11 mouse cellular contexts compared by ENCODE assay signal in genomic region chr17:79954624-79955244, GRCm38 (mm10). TPM values are rescaled to one million over a fixed set of nuclear protein-coding genes. Genes with fewer than 3 reads are reported as not detected.
DNase-seq lines count a peak whose midpoint lies in the region; ATAC-seq and TF ChIP-seq lines count a peak whose summit lies in the region.
"Had no signal": no experiment of that assay in that cellular context is flagged by ENCODE, and none has a peak within 500 bp of the region (broad histone marks: within the 10 kb centered on the region; RNA-seq: fewer than 3 reads in every experiment).

No protein-coding gene starts in this region.

- WGBS in liver, postnatal 0 days (ENCODE audit: insufficient replicate concordance) = 48% methylated on average over 6 of the region's 6 CpGs
- 60% methylated on average over 6 of the region's 6 CpGs for WGBS in liver, embryonic 11.5 days

- no peaks in the 10 kb centered on the region for H3K36me3 ChIP-seq in liver, postnatal 0 days (replicated peaks; ENCODE audit: insufficient read depth, low read length)
- no peaks in the 10 kb centered on the region for H3K36me3 ChIP-seq in liver, embryonic 11.5 days (ENCODE audit: control insufficient read depth, insufficient read depth, low read length)
- H3K36me3 ChIP-seq: embryonic facial prominence, embryonic 12.5 days; heart, embryonic 13.5 days had no signal

- no peaks in the 10 kb centered on the region for H3K9me3 ChIP-seq in liver, postnatal 0 days (ENCODE audit: low read length)
- no peaks in the 10 kb centered on the region for H3K9me3 ChIP-seq in liver, embryonic 11.5 days (ENCODE audit: control insufficient read depth, low read length)
- H3K9me3 ChIP-seq: embryonic facial prominence, embryonic 12.5 days; heart, embryonic 13.5 days had no signal

- ATAC-seq in liver, postnatal 0 days = peak; percentile 83
- ATAC-seq in liver, embryonic 11.5 days (replicated peaks; ENCODE audit: low FRiP score) = no peak
- 0 out of 2 replicates have a peak, but pooled peaks have one; percentile 25 for ATAC-seq in megakaryocyte-erythroid progenitor cell, adult 5-6 weeks (replicated peaks; ENCODE audit: low FRiP score, low TSS enrichment, poor library complexity, severe bottlenecking)

- no peak for TF ChIP-seq CTCF in liver, postnatal 0 days (IDR thresholded peaks at IDR 0.05; ENCODE audit: low read depth)

- no peaks in the 10 kb centered on the region for H3K27me3 ChIP-seq in liver, postnatal 0 days (ENCODE audit: insufficient read depth, low read length)
- H3K27me3 ChIP-seq in liver, embryonic 11.5 days (replicated peaks; ENCODE audit: control insufficient read depth, insufficient read depth, low read length) = no peaks in the 10 kb centered on the region
- H3K27me3 ChIP-seq: embryonic facial prominence, embryonic 12.5 days had no signal

- peak overlapping the region; percentile 13; the same call in 1 of the 2 replicates for H3K27ac ChIP-seq in liver, postnatal 0 days (ENCODE audit: low read depth)
- H3K27ac ChIP-seq in liver, embryonic 11.5 days (ENCODE audit: low read depth, low read length) = no peak overlapping the region
- H3K27ac ChIP-seq: embryonic facial prominence, embryonic 12.5 days; heart, embryonic 13.5 days had no signal

- peak; percentile 20 to 44 for DNase-seq in cerebellum, postnatal 10 days
- no peak for DNase-seq in cerebellum, adult 11 months
- DNase-seq in liver, postnatal 0 days = peak; percentile 44
- DNase-seq in liver, embryonic 11.5 days (ENCODE audit: low spot score) = no peak
- peak; percentile 83 for DNase-seq in thymus, postnatal 4 days
- DNase-seq in adrenal gland, postnatal 25 days = no peak
- DNase-seq in cerebellum, postnatal 14 days = no peak
- DNase-seq: kidney, postnatal 36 days had no signal

- no peak overlapping the region for H3K9ac ChIP-seq in liver, postnatal 0 days (replicated peaks)
- no peak overlapping the region for H3K9ac ChIP-seq in liver, embryonic 11.5 days (ENCODE audit: low read depth, low read length)
- H3K9ac ChIP-seq: embryonic facial prominence, embryonic 12.5 days; heart, embryonic 13.5 days had no signal

- TF ChIP-seq EP300 in liver, postnatal 0 days (IDR thresholded peaks at IDR 0.05; ENCODE audit: low read depth) = no peak

- 0 out of 2 replicates have a peak overlapping the region, but pooled peaks have one; percentile 24 for H3K4me2 ChIP-seq in liver, postnatal 0 days (ENCODE audit: low read depth, low read length)
- H3K4me2 ChIP-seq in liver, embryonic 11.5 days = no peak overlapping the region
- H3K4me2 ChIP-seq: embryonic facial prominence, embryonic 12.5 days; heart, embryonic 13.5 days had no signal

- H3K4me3 ChIP-seq in liver, postnatal 0 days (ENCODE audit: low read depth, low read length) = no peak overlapping the region
- H3K4me3 ChIP-seq in liver, embryonic 11.5 days (ENCODE audit: low read depth, low read length) = no peak overlapping the region
- H3K4me3 ChIP-seq: embryonic facial prominence, embryonic 12.5 days; heart, embryonic 13.5 days had no signal

- peaks cover 9% of the 10 kb centered on the region for H3K4me1 ChIP-seq in liver, postnatal 0 days (ENCODE audit: insufficient read depth)
- peaks cover 22% of the 10 kb centered on the region for H3K4me1 ChIP-seq in liver, embryonic 11.5 days (replicated peaks; ENCODE audit: control insufficient read depth, insufficient read depth, low read length)

RNA-seq across cellular contexts. Expression of gene Atl2, which starts 58.8 kb away (rescaled TPM):
- polyA plus RNA-seq in liver, postnatal 0 days (2015; fragmentation: Nextera tagmentation; extraction: Ambion mirVana) = 40.8 and 41.2 TPM in 2 replicates
- polyA plus RNA-seq in liver, embryonic 11.5 days (2014; fragmentation: Nextera tagmentation; extraction: Ambion mirVana) = 51.0 and 58.7 TPM in 2 replicates
- total RNA-seq in megakaryocyte-erythroid progenitor cell, adult 5-6 weeks (2014; fragmentation: Nextera tagmentation) = 35.4 and 52.2 TPM in 2 replicates
- total RNA-seq in megakaryocyte-erythroid progenitor cell, adult 5-6 weeks (2017) = 41.9 and 50.5 TPM in 2 replicates
- 117 and 131 TPM in 2 replicates for total RNA-seq in adrenal gland, postnatal 25 days (2021)

Comparison
In these comparisons a context has a peak if more than half of its experiments do, and no peak if none do; other contexts are left out.
1. DNase-seq: peak in cerebellum, postnatal 10 days (2 of 2), liver, postnatal 0 days (single experiment) and thymus, postnatal 4 days (single experiment); none in cerebellum, adult 11 months (single experiment), liver, embryonic 11.5 days (single experiment), adrenal gland, postnatal 25 days (single experiment) and cerebellum, postnatal 14 days (0 of 2).